Mouse (Mus musculus) heart, embryonic 11.5 days (tissue): ENCODE measurements at regions not wholly inside any gene's neighbourhood (a gene's known extent, or its start where the extent isn't known, plus 50 kb on each side); places are given as distances from the start of the nearest gene placed in this dataset.

Experiments
- ATAC-seq: fragments of 200-750 bp; cut with Nextera tagmentation; replicated peaks from 2 replicates; pipeline ENCODE4 v1.8.0; 2017; ENCODE audit warnings: moderate library complexity; ENCODE audit not compliant: insufficient number of reproducible peaks, low FRiP score, low TSS enrichment
- H3K27ac ChIP-seq: fragments of 300-500 bp; sonication (generic); 2 replicates; pipeline ENCODE4 v1.5.1; 2014; ENCODE audit warnings: mild to moderate bottlenecking, low read depth, low read length
- H3K27me3 ChIP-seq: fragments of 300-500 bp; sonication (generic); 2 replicates; pipeline ENCODE4 v1.6.1; 2014; ENCODE audit warnings: mild to moderate bottlenecking, low read length, mixed read lengths; ENCODE audit not compliant: control insufficient read depth, insufficient read depth
- H3K36me3 ChIP-seq: fragments of 300-500 bp; sonication (generic); 2 replicates; pipeline ENCODE4 v1.6.1; 2014; ENCODE audit warnings: mild to moderate bottlenecking, low read length, moderate library complexity, mixed read lengths; ENCODE audit not compliant: control insufficient read depth, insufficient read depth
- H3K4me1 ChIP-seq: fragments of 300-500 bp; sonication (generic); 2 replicates; pipeline ENCODE4 v1.6.1; 2014; ENCODE audit warnings: low read length; ENCODE audit not compliant: control insufficient read depth, insufficient read depth
- H3K4me2 ChIP-seq: fragments of 300-500 bp; sonication (generic); 2 replicates; pipeline ENCODE4 v1.6.1; 2014; ENCODE audit warnings: mild to moderate bottlenecking, moderate library complexity
- H3K4me3 ChIP-seq: fragments of 300-500 bp; sonication (generic); 2 replicates; pipeline ENCODE4 v1.5.1; 2014; ENCODE audit warnings: low read depth, low read length
- H3K9ac ChIP-seq: fragments of 300-500 bp; sonication (generic); 2 replicates; pipeline ENCODE4 v1.6.1; 2014; ENCODE audit warnings: mild to moderate bottlenecking, low read depth, low read length, moderate library complexity
- H3K9me3 ChIP-seq: fragments of 300-500 bp; sonication (generic); replicated peaks from 2 replicates; pipeline ENCODE4 v1.6.1; 2016; ENCODE audit warnings: low read length; ENCODE audit not compliant: control insufficient read depth
- WGBS: fragments of 180-500 bp; shearing (Covaris S2); extraction: QIAGEN DNeasy Blood & Tissue Kit; methylation state at CpG from one replicate; pipeline ENCODE4 v1.1.7; 2014; ENCODE audit not compliant: insufficient replicate concordance; 5-methylcytosine and 5-hydroxymethylcytosine counted together

DNA sequence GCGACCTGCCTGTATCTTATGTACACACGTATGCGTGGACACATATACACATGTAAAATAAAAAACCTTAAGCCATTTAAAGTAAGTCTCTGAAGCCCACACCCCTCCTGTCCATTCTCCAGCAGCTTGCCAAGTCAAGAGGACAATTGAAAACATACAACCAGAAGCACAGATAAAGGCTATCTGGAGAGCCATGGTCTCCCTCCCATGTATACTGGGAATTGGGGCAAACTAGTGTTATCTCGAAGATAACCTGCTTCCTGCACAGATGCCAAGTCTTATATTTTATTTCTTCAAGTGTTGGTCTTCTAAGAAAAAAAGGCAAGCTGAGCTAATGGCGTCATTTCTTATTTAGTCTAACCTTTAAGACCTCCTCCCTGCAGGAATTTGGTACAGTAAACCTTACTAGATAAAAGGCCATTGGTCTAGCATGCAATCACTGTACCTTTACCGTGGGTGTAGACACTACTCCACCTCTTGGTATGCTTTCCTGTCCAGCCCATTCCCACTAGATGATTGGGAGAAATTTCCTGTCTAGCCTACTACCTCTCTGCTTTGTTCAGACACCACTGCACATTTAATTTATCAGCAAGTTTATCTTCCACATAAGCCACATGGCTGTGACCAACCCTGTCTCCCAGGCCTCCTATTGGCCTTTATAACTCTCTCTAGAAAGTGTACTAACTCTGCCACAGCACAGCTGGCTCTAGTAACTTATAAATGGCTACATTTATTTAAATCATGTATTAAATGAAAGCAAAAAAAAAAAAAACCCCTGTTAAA lies 223.8 kb upstream of the Gm11114 start:
- H3K27me3 ChIP-seq, result no peaks in the 10 kb centered on the region
- H3K4me2 ChIP-seq, result no peak overlapping the region
- WGBS, result 57% methylated on average over 6 of the region's 6 CpGs
- peaks cover 9% of the 10 kb centered on the region; the same call in 1 of the 2 replicates for H3K4me1 ChIP-seq
- H3K9me3 ChIP-seq, result no peaks in the 10 kb centered on the region
- H3K36me3 ChIP-seq, result no peaks in the 10 kb centered on the region
- ATAC-seq, result peak; percentile 42; the same call in 1 of the 2 replicates
- no peak overlapping the region for H3K4me3 ChIP-seq
- no peak overlapping the region for H3K9ac ChIP-seq
- no peak overlapping the region for H3K27ac ChIP-seq

- 38% methylated on average over 10 of the region's 10 CpGs for WGBS
- no peaks in the 10 kb centered on the region for H3K9me3 ChIP-seq
- peak overlapping the region; percentile 33 for H3K4me2 ChIP-seq
- H3K4me1 ChIP-seq, result peaks cover 9% of the 10 kb centered on the region; the same call in 1 of the 2 replicates
- no peak overlapping the region for H3K9ac ChIP-seq
- no peaks in the 10 kb centered on the region for H3K27me3 ChIP-seq
- H3K27ac ChIP-seq, result no peak overlapping the region
- no peaks in the 10 kb centered on the region for H3K36me3 ChIP-seq
- ATAC-seq, result peak; percentile 74
- no peak overlapping the region for H3K4me3 ChIP-seq
Observed at GRCm38 (mm10) chr9:85090297-85090696, 222.3 kb upstream of the Gm11114 start.

- WGBS, result 85% methylated on average over 3 of the region's 3 CpGs
- H3K27ac ChIP-seq, result no peak overlapping the region
Observed at GRCm38 (mm10) chr9:85095234-85095633, 217.3 kb upstream of the Gm11114 start.

DNA sequence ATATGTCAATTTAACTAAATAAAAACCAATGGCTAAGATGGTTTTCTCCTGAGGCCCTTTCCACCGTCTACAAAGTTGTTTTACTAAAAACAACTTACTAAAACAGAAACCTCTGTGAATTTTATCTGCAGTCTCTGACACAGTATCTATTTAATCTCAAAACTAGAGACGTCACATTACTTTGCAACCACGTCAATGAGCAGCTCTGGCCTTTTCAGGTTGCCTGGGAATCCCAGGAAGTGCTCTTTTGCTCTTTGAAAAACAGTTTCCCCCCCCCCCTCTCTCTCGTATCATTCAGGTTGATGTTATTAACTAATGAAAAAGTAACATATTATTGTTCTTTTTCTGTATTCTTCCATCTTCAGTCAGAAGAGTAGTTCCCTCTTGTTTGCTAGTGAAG lies 216.1 kb upstream of the Gm11114 start:
- H3K9me3 ChIP-seq, result no peaks in the 10 kb centered on the region
- WGBS, result 52% methylated on average over 4 of the region's 4 CpGs
- no peak overlapping the region for H3K9ac ChIP-seq

More at GRCm38 (mm10) chr9:85095234-85095633, 217.3 kb upstream of the Gm11114 start:
- Histone ChIP-seq H3K9me3 (no peaks in the 10 kb centered on the region), H3K36me3 (no peaks in the 10 kb centered on the region), H3K27me3 (no peaks in the 10 kb centered on the region), H3K4me1 (no peaks in the 10 kb centered on the region), H3K4me2 (no peak overlapping the region), H3K4me3 (no peak overlapping the region), H3K9ac (no peak overlapping the region)
- no peak for ATAC-seq

DNA sequence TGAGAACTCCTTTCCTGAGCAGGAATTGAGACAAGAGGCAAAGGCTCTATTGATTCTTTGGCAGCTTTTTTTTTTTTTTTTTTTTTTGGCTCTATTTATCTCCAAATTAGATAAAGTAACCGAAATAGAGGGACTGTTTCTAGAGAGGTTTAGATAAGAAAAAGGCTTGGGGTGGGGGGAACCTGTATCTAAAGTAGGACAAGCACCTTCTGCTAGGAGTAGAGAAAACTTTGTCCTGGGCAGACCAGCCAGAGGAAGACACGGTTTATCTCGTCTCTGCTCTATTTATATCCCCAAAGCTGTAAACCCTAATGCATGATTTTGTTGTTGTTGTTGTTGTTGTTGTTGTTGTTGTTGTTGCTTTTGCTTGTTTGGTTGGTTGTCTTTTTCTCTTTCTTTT lies 199.6 kb upstream of the Gm11114 start:
- WGBS, result 26% methylated on average over 3 of the region's 3 CpGs
- no peaks in the 10 kb centered on the region for H3K27me3 ChIP-seq

More for the DNA sequence above, 216.1 kb upstream of the Gm11114 start:
- Histone ChIP-seq H3K4me2 (no peak overlapping the region), H3K27me3 (no peaks in the 10 kb centered on the region), H3K27ac (no peak overlapping the region), H3K4me1 (no peaks in the 10 kb centered on the region), H3K4me3 (no peak overlapping the region), H3K36me3 (no peaks in the 10 kb centered on the region)
- no peak for ATAC-seq

GRCm38 (mm10) chr9:85114234-85114633 lies 198.3 kb upstream of the Gm11114 start:
- Histone ChIP-seq H3K9me3 (no peaks in the 10 kb centered on the region), H3K4me3 (no peak overlapping the region), H3K36me3 (no peaks in the 10 kb centered on the region), H3K27me3 (no peaks in the 10 kb centered on the region), H3K4me2 (no peak overlapping the region), H3K27ac (no peak overlapping the region), H3K4me1 (no peaks in the 10 kb centered on the region), H3K9ac (no peak overlapping the region)
- ATAC-seq, result no peak
- WGBS, result 64% methylated on average over 2 of the region's 2 CpGs

More for the DNA sequence above, 199.6 kb upstream of the Gm11114 start:
- Histone ChIP-seq H3K4me3 (no peak overlapping the region), H3K4me2 (no peak overlapping the region), H3K9ac (no peak overlapping the region), H3K27ac (no peak overlapping the region), H3K9me3 (no peaks in the 10 kb centered on the region), H3K36me3 (no peaks in the 10 kb centered on the region), H3K4me1 (no peaks in the 10 kb centered on the region)
- ATAC-seq, result no peak

DNA sequence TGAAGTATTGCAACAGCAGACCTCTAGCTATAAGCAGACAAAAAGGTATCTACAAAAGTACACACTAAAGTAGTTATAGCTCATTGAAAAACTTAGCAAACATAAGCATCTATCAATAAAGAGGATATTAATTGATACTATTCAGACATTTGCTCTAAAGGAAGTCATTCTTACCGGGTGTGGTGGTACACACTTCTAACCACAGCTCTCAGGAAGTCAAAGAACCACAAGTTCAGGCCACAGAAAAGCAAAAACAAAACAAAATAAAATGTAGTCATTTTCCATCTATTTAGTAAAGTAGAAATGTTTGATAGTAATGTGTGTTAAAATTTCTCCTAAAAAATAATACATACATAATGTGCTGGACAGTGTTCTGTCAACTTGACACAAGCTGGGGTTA lies 192.5 kb upstream of the Gm11114 start:
- Histone ChIP-seq H3K4me1 (no peaks in the 10 kb centered on the region), H3K4me2 (no peak overlapping the region), H3K9me3 (no peaks in the 10 kb centered on the region), H3K36me3 (no peaks in the 10 kb centered on the region), H3K9ac (no peak overlapping the region), H3K27ac (no peak overlapping the region), H3K27me3 (no peaks in the 10 kb centered on the region), H3K4me3 (no peak overlapping the region)
- WGBS, result 67% methylated on average over 1 of the region's 1 CpGs
- no peak for ATAC-seq

DNA sequence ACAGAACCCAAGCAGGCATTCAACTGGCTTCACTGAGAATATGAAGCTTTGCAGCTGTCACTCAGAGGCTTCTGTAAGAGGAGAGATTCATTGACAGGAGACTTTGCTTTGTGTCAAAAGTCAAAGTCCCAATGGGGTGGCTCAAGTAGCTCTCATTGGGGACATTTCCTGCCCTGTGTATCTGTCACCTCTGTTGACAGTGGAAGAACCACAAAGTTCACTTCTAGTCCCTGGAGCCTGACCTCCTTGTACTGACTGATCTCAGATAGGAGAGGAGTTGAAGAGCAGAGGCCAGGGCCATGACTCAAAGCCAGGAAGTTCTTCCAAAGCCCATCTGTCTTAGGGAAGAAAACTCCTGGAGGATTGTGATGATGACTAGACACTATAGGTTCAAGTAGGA lies 191.5 kb upstream of the Gm11114 start:
- no peaks in the 10 kb centered on the region for H3K36me3 ChIP-seq
- no peak for ATAC-seq
- H3K4me1 ChIP-seq, result no peaks in the 10 kb centered on the region
- H3K27me3 ChIP-seq, result no peaks in the 10 kb centered on the region
- H3K9me3 ChIP-seq, result no peaks in the 10 kb centered on the region
- no peak overlapping the region for H3K27ac ChIP-seq
- H3K4me2 ChIP-seq, result no peak overlapping the region
- no peak overlapping the region for H3K9ac ChIP-seq
- H3K4me3 ChIP-seq, result no peak overlapping the region

DNA sequence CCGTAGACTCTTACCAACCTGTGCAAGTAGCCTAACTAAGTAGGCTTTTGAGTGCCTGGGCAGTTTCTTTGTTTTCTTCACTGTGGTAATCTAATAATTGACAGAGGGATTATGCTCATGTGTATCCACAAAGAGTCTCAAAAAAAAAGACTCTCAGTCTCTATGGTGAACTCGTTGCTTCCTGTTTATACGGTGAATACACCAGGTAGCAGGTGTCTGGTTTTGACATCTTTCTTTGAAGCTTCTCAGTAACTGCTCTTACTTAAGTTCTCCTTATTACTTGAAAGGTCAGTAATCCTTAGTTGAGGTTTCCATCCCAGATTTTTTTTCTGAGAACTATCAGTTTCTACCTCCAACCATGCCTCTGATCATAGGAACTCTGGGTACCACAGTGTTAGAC lies 188.9 kb upstream of the Gm11114 start:
- no peaks in the 10 kb centered on the region for H3K4me1 ChIP-seq
- WGBS, result 88% methylated on average over 3 of the region's 3 CpGs
- no peak for ATAC-seq

More for the DNA sequence above, 188.9 kb upstream of the Gm11114 start:
- H3K27ac ChIP-seq, result no peak overlapping the region
- no peak overlapping the region for H3K4me2 ChIP-seq
- H3K9me3 ChIP-seq, result no peaks in the 10 kb centered on the region
- no peaks in the 10 kb centered on the region for H3K36me3 ChIP-seq
- no peak overlapping the region for H3K9ac ChIP-seq
- no peak overlapping the region for H3K4me3 ChIP-seq
- H3K27me3 ChIP-seq, result no peaks in the 10 kb centered on the region
